ENCODE assay signal across 10 mouse cellular contexts in the genomic region with DNA sequence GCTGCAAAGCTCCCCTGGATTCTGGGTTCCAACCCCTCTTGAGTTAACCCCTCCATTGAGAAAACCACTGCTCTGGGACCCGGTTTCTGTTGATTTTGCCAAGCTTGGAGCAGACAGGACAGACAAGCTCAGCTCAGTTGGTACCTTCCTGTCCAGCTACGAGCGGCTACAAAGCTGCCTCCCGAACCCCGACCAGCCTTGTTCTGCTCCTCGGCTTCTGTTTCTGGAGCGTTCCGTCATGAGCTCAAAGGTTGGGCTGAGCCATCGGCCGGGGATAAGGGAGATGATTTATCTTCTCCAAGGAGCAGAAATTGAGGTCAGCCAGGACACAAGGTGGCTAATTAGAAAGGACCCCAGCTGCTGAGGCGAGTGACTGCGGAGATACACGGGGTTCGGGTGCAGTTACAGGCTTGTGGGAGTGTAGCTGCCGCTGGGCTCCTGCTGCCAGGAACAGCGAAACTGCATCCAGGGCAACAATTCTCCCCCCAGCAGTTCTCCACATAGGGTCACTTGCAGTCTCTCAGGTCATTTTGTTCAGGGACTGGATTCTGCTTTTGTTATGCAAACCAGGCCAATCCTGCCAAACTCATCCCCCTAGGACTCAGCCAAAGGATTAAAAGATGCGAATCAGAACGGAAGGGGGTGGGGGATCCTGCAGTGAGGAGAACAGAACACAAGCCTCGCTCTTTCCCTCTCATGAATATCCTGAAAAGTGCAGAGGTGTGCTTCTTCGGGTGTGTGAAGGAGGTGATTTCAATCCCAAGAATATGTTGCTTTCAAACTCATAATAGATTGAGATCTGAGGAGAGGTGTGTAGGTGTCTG. TPM values are rescaled to one million over a fixed set of nuclear protein-coding genes. Genes with fewer than 3 reads are reported as not detected.
DNase-seq lines count a peak whose midpoint lies in the region; ATAC-seq and TF ChIP-seq lines count a peak whose summit lies in the region.
"Had no signal": no experiment of that assay in that cellular context is flagged by ENCODE, and none has a peak within 500 bp of the region (broad histone marks: within the 10 kb centered on the region; RNA-seq: fewer than 3 reads in every experiment).

No protein-coding gene starts in this region.

- no peaks in the 10 kb centered on the region; the same call in 1 of the 2 replicates for H3K36me3 ChIP-seq in limb, embryonic 11.5 days (ENCODE audit: control insufficient read depth, insufficient read depth, low read length)
- H3K36me3 ChIP-seq in stomach, embryonic 15.5 days = no peaks in the 10 kb centered on the region
- H3K36me3 ChIP-seq: liver, embryonic 15.5 days had no signal

- no peak overlapping the region for H3K9ac ChIP-seq in limb, embryonic 11.5 days (ENCODE audit: low read length)
- no peak overlapping the region for H3K9ac ChIP-seq in stomach, embryonic 15.5 days
- H3K9ac ChIP-seq: liver, embryonic 15.5 days had no signal

- no peak overlapping the region for H3K27ac ChIP-seq in cerebellum, adult 2 months (ENCODE audit: insufficient read depth, low read length)
- no peak overlapping the region for H3K27ac ChIP-seq in limb, embryonic 11.5 days (replicated peaks; ENCODE audit: low read depth, low read length)
- H3K27ac ChIP-seq in stomach, embryonic 15.5 days = no peak overlapping the region
- H3K27ac ChIP-seq: liver, embryonic 15.5 days had no signal

- peak in 1 of 2 experiments; percentile 11 for DNase-seq in cerebellum, adult 2 months
- DNase-seq in cerebellum, adult 8-10 months = no peak
- peak; percentile 24 to 66 for DNase-seq in left cerebral cortex, postnatal 25 days (ENCODE audit: low spot score in 2 of 2)
- DNase-seq in left cerebral cortex, postnatal 10 days (ENCODE audit: extremely low spot score in 1 of 2, low spot score in 2 of 2) = no peak
- DNase-seq in limb, embryonic 11.5 days (ENCODE audit: low spot score) = peak; percentile 49
- DNase-seq in testis, postnatal 10 days (ENCODE audit: low spot score) = no peak
- DNase-seq in lung, postnatal 10 days = no peak
- DNase-seq: heart, postnatal 36 days had no signal

- no peak for ATAC-seq in limb, embryonic 11.5 days (ENCODE audit: insufficient number of reproducible peaks, low FRiP score, low TSS enrichment, low read depth)
- ATAC-seq in stomach, embryonic 15.5 days (ENCODE audit: insufficient read depth, low FRiP score, low read depth) = no peak

- WGBS in cerebellum, adult 2 months = 2% methylated on average over 20 of the region's 20 CpGs
- 3% methylated on average over 20 of the region's 20 CpGs for WGBS in limb, embryonic 11.5 days
- WGBS in stomach, embryonic 15.5 days = 5% methylated on average over 20 of the region's 20 CpGs

- no peaks in the 10 kb centered on the region; the same call in 1 of the 2 replicates for H3K27me3 ChIP-seq in cerebellum, adult 2 months (ENCODE audit: control insufficient read depth, insufficient read depth, low read length)
- H3K27me3 ChIP-seq in limb, embryonic 11.5 days (ENCODE audit: control insufficient read depth, insufficient read depth, low read length) = peaks cover 16% of the 10 kb centered on the region; the same call in 1 of the 2 replicates
- peaks cover 17% of the 10 kb centered on the region for H3K27me3 ChIP-seq in stomach, embryonic 15.5 days (replicated peaks)

- TF ChIP-seq POLR2A in cerebellum, adult 2 months (IDR thresholded peaks at IDR 0.05; ENCODE audit: borderline replicate concordance, insufficient read depth, low read length) = no peak

- peak overlapping the region; percentile 42 for H3K4me3 ChIP-seq in cerebellum, adult 2 months (replicated peaks; ENCODE audit: insufficient read depth, low read depth, low read length)
- no peak overlapping the region; the same call in 1 of the 2 replicates for H3K4me3 ChIP-seq in limb, embryonic 11.5 days (ENCODE audit: low read depth, low read length)
- no peak overlapping the region for H3K4me3 ChIP-seq in stomach, embryonic 15.5 days (replicated peaks)
- H3K4me3 ChIP-seq: liver, embryonic 15.5 days had no signal

- no peaks in the 10 kb centered on the region for H3K9me3 ChIP-seq in limb, embryonic 11.5 days (ENCODE audit: control insufficient read depth, low read length)
- H3K9me3 ChIP-seq in stomach, embryonic 15.5 days = no peaks in the 10 kb centered on the region
- H3K9me3 ChIP-seq: liver, embryonic 15.5 days had no signal

- TF ChIP-seq CTCF in cerebellum, adult 2 months (IDR thresholded peaks at IDR 0.05; ENCODE audit: borderline replicate concordance, insufficient read depth, low read depth, low read length) = no peak

- no peaks in the 10 kb centered on the region for H3K4me1 ChIP-seq in cerebellum, adult 2 months (ENCODE audit: control insufficient read depth, insufficient read depth, low read length)
- H3K4me1 ChIP-seq in limb, embryonic 11.5 days (ENCODE audit: control insufficient read depth, insufficient read depth, low read length) = no peaks in the 10 kb centered on the region
- no peaks in the 10 kb centered on the region for H3K4me1 ChIP-seq in stomach, embryonic 15.5 days
- H3K4me1 ChIP-seq: liver, embryonic 15.5 days had no signal

- H3K4me2 ChIP-seq in limb, embryonic 11.5 days (ENCODE audit: low read depth, severe bottlenecking) = peak overlapping the region; percentile 37
- peak overlapping the region; percentile 25; the same call in 1 of the 2 replicates for H3K4me2 ChIP-seq in stomach, embryonic 15.5 days
- H3K4me2 ChIP-seq: liver, embryonic 15.5 days had no signal

- intact Hi-C loops in left cerebral cortex, postnatal 25 days (cut with DNase I) = no loop called here
- intact Hi-C loops in left cerebral cortex, postnatal 10 days (cut with DNase I) = no loop called here

RNA-seq across cellular contexts. Expression of a gene that starts 50.0 kb away (rescaled TPM):
- polyA plus RNA-seq in cerebellum, adult 2 months (2012; rRNA removed) = 2.0 and 2.4 TPM in 2 replicates
- total RNA-seq in left cerebral cortex, postnatal 25 days (2021) = 10 to 100 TPM; 49.4 to 59.1 TPM
- total RNA-seq in left cerebral cortex, postnatal 10 days (2021) = 10 to 100 TPM; 25.7 to 28.1 TPM
- 0.47 and 0.60 TPM in 2 replicates for polyA plus RNA-seq in limb, embryonic 11.5 days (2014; fragmentation: Nextera tagmentation; extraction: Ambion mirVana)
- polyA plus RNA-seq in stomach, embryonic 15.5 days (2015; fragmentation: Nextera tagmentation; extraction: Ambion mirVana) = 0.05 and 0.12 TPM in 2 replicates
- polyA plus RNA-seq: liver, embryonic 15.5 days had no signal

Comparison
In these comparisons a context has a peak if more than half of its experiments do, and no peak if none do; other contexts are left out.
1. DNase-seq: peak in left cerebral cortex, postnatal 25 days (2 of 2) and limb, embryonic 11.5 days (single experiment); none in cerebellum, adult 8-10 months (single experiment), left cerebral cortex, postnatal 10 days (0 of 2), testis, postnatal 10 days (single experiment) and lung, postnatal 10 days (single experiment).